Mouse (Mus musculus): ENCODE results near the gene Ston2. TPM values are rescaled to one million over a fixed set of nuclear protein-coding genes. Genes with fewer than 3 reads are reported as not detected.

Gene Ston2
- polyA plus RNA-seq, 1 experiment, result 11.3 TPM

- no peak overlapping the region for H3K4me3 ChIP-seq (ENCODE audit: insufficient read depth, low read length)
- TF ChIP-seq CTCF (IDR thresholded peaks at IDR 0.05; ENCODE audit: extremely low read depth, insufficient read depth, low read length) (no peak), POLR2A (IDR thresholded peaks at IDR 0.05; ENCODE audit: extremely low read depth, insufficient read depth, low read length) (no peak)
- H3K27ac ChIP-seq (ENCODE audit: insufficient read depth, low read length), result no peak overlapping the region
- peaks cover 3% of the 10 kb centered on the region; the same call in 1 of the 2 replicates for H3K4me1 ChIP-seq (ENCODE audit: control insufficient read depth, insufficient read depth, low read length)
Measured at GRCm38 (mm10) chr12:91663260-91663659, 124.9 kb downstream of the Ston2 start.

- Histone ChIP-seq H3K4me3 (ENCODE audit: insufficient read depth, low read length) (no peak overlapping the region), H3K4me1 (ENCODE audit: control insufficient read depth, insufficient read depth, low read length) (peaks cover 3% of the 10 kb centered on the region; the same call in 1 of the 2 replicates), H3K27ac (ENCODE audit: insufficient read depth, low read length) (no peak overlapping the region)
- TF ChIP-seq CTCF (IDR thresholded peaks at IDR 0.05; ENCODE audit: extremely low read depth, insufficient read depth, low read length) (no peak), POLR2A (IDR thresholded peaks at IDR 0.05; ENCODE audit: extremely low read depth, insufficient read depth, low read length) (no peak)
Measured at GRCm38 (mm10) chr12:91662844-91663243, 125.3 kb downstream of the Ston2 start.

- Histone ChIP-seq H3K27ac (ENCODE audit: insufficient read depth, low read length) (no peak overlapping the region), H3K4me1 (ENCODE audit: control insufficient read depth, insufficient read depth, low read length) (no peaks in the 10 kb centered on the region), H3K4me3 (ENCODE audit: insufficient read depth, low read length) (no peak overlapping the region)
- no peak for TF ChIP-seq CTCF (IDR thresholded peaks at IDR 0.05; ENCODE audit: extremely low read depth, insufficient read depth, low read length)
- TF ChIP-seq POLR2A (IDR thresholded peaks at IDR 0.05; ENCODE audit: extremely low read depth, insufficient read depth, low read length), result no peak
Measured at GRCm38 (mm10) chr12:91660640-91661417, 127.4 kb downstream of the Ston2 start.

GRCm38 (mm10) chr12:91654399-91655122 lies 133.6 kb downstream of the Ston2 start:
- Histone ChIP-seq H3K4me3 (ENCODE audit: insufficient read depth, low read length) (no peak overlapping the region), H3K27ac (ENCODE audit: insufficient read depth, low read length) (no peak overlapping the region), H3K4me1 (ENCODE audit: control insufficient read depth, insufficient read depth, low read length) (peaks cover 2% of the 10 kb centered on the region; the same call in 1 of the 2 replicates)
- TF ChIP-seq POLR2A (IDR thresholded peaks at IDR 0.05; ENCODE audit: extremely low read depth, insufficient read depth, low read length) (no peak), CTCF (IDR thresholded peaks at IDR 0.05; ENCODE audit: extremely low read depth, insufficient read depth, low read length) (no peak)

GRCm38 (mm10) chr12:91648426-91648825 lies 139.8 kb downstream of the Ston2 start:
- Histone ChIP-seq H3K4me3 (ENCODE audit: insufficient read depth, low read length) (no peak overlapping the region), H3K4me1 (ENCODE audit: control insufficient read depth, insufficient read depth, low read length) (no peaks in the 10 kb centered on the region), H3K27ac (ENCODE audit: insufficient read depth, low read length) (no peak overlapping the region)
- TF ChIP-seq POLR2A (IDR thresholded peaks at IDR 0.05; ENCODE audit: extremely low read depth, insufficient read depth, low read length) (no peak), CTCF (IDR thresholded peaks at IDR 0.05; ENCODE audit: extremely low read depth, insufficient read depth, low read length) (no peak)

GRCm38 (mm10) chr12:91645361-91646123 lies 142.6 kb downstream of the Ston2 start:
- H3K4me1 ChIP-seq (ENCODE audit: control insufficient read depth, insufficient read depth, low read length), result no peaks in the 10 kb centered on the region
- TF ChIP-seq CTCF (IDR thresholded peaks at IDR 0.05; ENCODE audit: extremely low read depth, insufficient read depth, low read length), result no peak
- TF ChIP-seq POLR2A (IDR thresholded peaks at IDR 0.05; ENCODE audit: extremely low read depth, insufficient read depth, low read length), result no peak
- no peak overlapping the region for H3K27ac ChIP-seq (ENCODE audit: insufficient read depth, low read length)
- no peak overlapping the region for H3K4me3 ChIP-seq (ENCODE audit: insufficient read depth, low read length)

- Histone ChIP-seq H3K4me3 (ENCODE audit: insufficient read depth, low read length) (no peak overlapping the region), H3K4me1 (ENCODE audit: control insufficient read depth, insufficient read depth, low read length) (no peaks in the 10 kb centered on the region), H3K27ac (ENCODE audit: insufficient read depth, low read length) (no peak overlapping the region)
- no peak for TF ChIP-seq POLR2A (IDR thresholded peaks at IDR 0.05; ENCODE audit: extremely low read depth, insufficient read depth, low read length)
- TF ChIP-seq CTCF (IDR thresholded peaks at IDR 0.05; ENCODE audit: extremely low read depth, insufficient read depth, low read length), result no peak
Measured at GRCm38 (mm10) chr12:91643221-91643620, 145.0 kb downstream of the Ston2 start.

- TF ChIP-seq CTCF (IDR thresholded peaks at IDR 0.05; ENCODE audit: extremely low read depth, insufficient read depth, low read length) (no peak), POLR2A (IDR thresholded peaks at IDR 0.05; ENCODE audit: extremely low read depth, insufficient read depth, low read length) (no peak)
- Histone ChIP-seq H3K27ac (ENCODE audit: insufficient read depth, low read length) (no peak overlapping the region), H3K4me1 (ENCODE audit: control insufficient read depth, insufficient read depth, low read length) (no peaks in the 10 kb centered on the region), H3K4me3 (ENCODE audit: insufficient read depth, low read length) (no peak overlapping the region)
Measured at GRCm38 (mm10) chr12:91642426-91643093, 145.6 kb downstream of the Ston2 start.

- TF ChIP-seq CTCF (IDR thresholded peaks at IDR 0.05; ENCODE audit: extremely low read depth, insufficient read depth, low read length), result no peak
- TF ChIP-seq POLR2A (IDR thresholded peaks at IDR 0.05; ENCODE audit: extremely low read depth, insufficient read depth, low read length), result no peak
- H3K27ac ChIP-seq (ENCODE audit: insufficient read depth, low read length), result no peak overlapping the region
- no peaks in the 10 kb centered on the region for H3K4me1 ChIP-seq (ENCODE audit: control insufficient read depth, insufficient read depth, low read length)
- H3K4me3 ChIP-seq (ENCODE audit: insufficient read depth, low read length), result no peak overlapping the region
Measured at GRCm38 (mm10) chr12:91641631-91642141, 146.5 kb downstream of the Ston2 start.

All from cortical plate, adult 2 months (tissue).